Mouse (Mus musculus) erythroblast, embryonic 14.5 days (primary cell): ENCODE measurements around the gene Ufc1.
"Not testable (repeated sequence)": the region's sequence is repeated elsewhere in the genome, so short reads cannot be mapped to it uniquely, and the experiment has no call there.

Experiments
- GATA1 ChIP-seq: IDR thresholded peaks from 2 replicates; pipeline ENCODE4 v1.6.1; 2012; ENCODE audit warnings: low read length, inconsistent platforms, mixed read lengths
- TAL1 ChIP-seq: IDR thresholded peaks from 3 replicates; pipeline ENCODE4 v1.6.1; 2012; ENCODE audit warnings: low read length, inconsistent platforms, mixed read lengths

GRCm38 (mm10) chr1:171326588-171326987, 31.8 kb upstream of the Ufc1 start:
- not testable (repeated sequence) for TF ChIP-seq GATA1, TAL1
